Mouse (Mus musculus): Measurements from ENCODE around the gene Pygo2. TPM values are rescaled to one million over a fixed set of nuclear protein-coding genes. Genes with fewer than 3 reads are reported as not detected.
A peak's percentile ranks its signal among the peaks of the same experiment; 100 is the strongest.

The Pygo2 gene
- total and polyA plus RNA-seq, 3 experiments = 21.9 to 40.8 (median 29.7) TPM

DNA sequence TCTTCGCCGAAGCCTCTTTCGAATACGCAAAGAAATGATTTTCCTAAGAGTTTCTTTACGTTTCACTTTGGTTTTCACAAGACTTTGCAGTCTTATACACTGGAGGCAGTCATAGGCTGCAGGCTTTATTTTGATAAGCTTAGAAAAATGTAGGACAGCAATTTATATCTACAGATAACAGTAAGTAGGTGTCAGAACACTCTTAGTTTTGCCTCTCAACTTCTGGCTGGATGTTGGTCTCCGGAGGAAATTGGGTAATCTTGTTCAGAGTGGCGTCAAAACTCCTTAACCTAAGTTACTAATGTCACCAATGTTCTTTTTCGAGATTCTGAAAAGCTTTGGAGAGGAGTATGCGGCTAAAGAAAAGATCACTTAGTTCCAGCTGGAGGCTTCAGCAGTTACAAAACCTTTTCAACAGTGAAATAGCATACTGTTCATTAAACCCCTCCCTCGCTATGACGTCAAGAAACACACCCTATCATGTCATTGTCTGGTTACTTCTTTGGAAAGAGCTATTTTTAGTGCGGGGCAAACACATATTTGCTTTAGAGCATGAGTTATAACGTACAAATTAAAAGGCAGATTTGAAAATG is 28.5 kb downstream of the Pygo2 start:
- TF ChIP-seq MXI1 (IDR thresholded peaks at IDR 0.05; ENCODE audit: low read depth, low read length) (no peak), JUND (conservative IDR thresholded peaks at IDR 0.05; ENCODE audit: low read depth, low read length) (no peak), GABPA (IDR thresholded peaks at IDR 0.05; ENCODE audit: insufficient replicate concordance, low read depth, low read length) (0 out of 2 replicates have a peak, but pooled peaks have one; percentile 24), USF1 (IDR thresholded peaks at IDR 0.05; ENCODE audit: low read depth, low read length) (no peak), ZC3H11A (IDR thresholded peaks at IDR 0.05; ENCODE audit: low read depth, low read length) (no peak), CHD2 (IDR thresholded peaks at IDR 0.05; ENCODE audit: low read length) (no peak), ZNF384 (IDR thresholded peaks at IDR 0.05; ENCODE audit: low read depth, low read length) (no peak), POLR2A (IDR thresholded peaks at IDR 0.05; ENCODE audit: low read depth, low read length) (no peak), MEF2A (IDR thresholded peaks at IDR 0.05; ENCODE audit: borderline replicate concordance, low read depth, low read length) (peak; percentile 54; the same call in 1 of the 2 replicates), JUN (IDR thresholded peaks at IDR 0.05; ENCODE audit: insufficient read depth, low read depth, low read length) (no peak), TBP (conservative IDR thresholded peaks at IDR 0.05; ENCODE audit: low read depth, low read length) (no peak; the same call in 1 of the 2 replicates), NELFE (IDR thresholded peaks at IDR 0.05; ENCODE audit: low read depth, low read length) (no peak), KAT2A (IDR thresholded peaks at IDR 0.05; ENCODE audit: insufficient replicate concordance, low read length) (no peak), E2F4 (IDR thresholded peaks at IDR 0.05; ENCODE audit: insufficient replicate concordance, low read depth, low read length) (no peak)
- Histone ChIP-seq H3K79me2 (replicated peaks; ENCODE audit: control insufficient read depth, extremely low read depth, insufficient read depth, poor library complexity, severe bottlenecking) (no peaks in the 10 kb centered on the region), H3K9ac (ENCODE audit: insufficient read depth, low read depth) (no peak overlapping the region), H3K27ac (ENCODE audit: insufficient read depth, low read depth) (no peak overlapping the region), H3K9me3 (replicated peaks; ENCODE audit: low read length) (peaks cover 3% of the 10 kb centered on the region), H3K4me3 (replicated peaks in 1 of 3; ENCODE audit: low read depth in 2 of 3, low read length in 2 of 3, poor library complexity in 1 of 3) (peak overlapping the region in 2 of 3 experiments; percentile 18 to 73), H3K4me2 (ENCODE audit: insufficient read depth, low read depth, poor library complexity, severe bottlenecking) (no peak overlapping the region), H3K4me1 (ENCODE audit: control insufficient read depth in 1 of 2, insufficient read depth in 2 of 2) (peaks cover 5 to 28% of the 10 kb centered on the region in 2 experiments; a peak in 2 of 4 replicates), H3K27me3 (replicated peaks) (no peaks in the 10 kb centered on the region), H3K36me3 (replicated peaks in 1 of 2; ENCODE audit: control insufficient read depth in 1 of 2, insufficient read depth in 1 of 2, low read length in 1 of 2) (peaks cover 0 to 17% of the 10 kb centered on the region in 2 experiments)
- dilution Hi-C loops (cut with MboI; ENCODE audit: extremely low pct_ligation_motif_present, extremely low pct_unique_long_range_greater_than_20kb, low sequenced_read_pairs) = no loop called here
- in situ Hi-C loops (cut with MboI; ENCODE audit: low pct_ligation_motif_present, low pct_unique_long_range_greater_than_20kb, low sequenced_read_pairs) = no loop called here
- no peak for DNase-seq (ENCODE audit: extremely low read depth)

DNA sequence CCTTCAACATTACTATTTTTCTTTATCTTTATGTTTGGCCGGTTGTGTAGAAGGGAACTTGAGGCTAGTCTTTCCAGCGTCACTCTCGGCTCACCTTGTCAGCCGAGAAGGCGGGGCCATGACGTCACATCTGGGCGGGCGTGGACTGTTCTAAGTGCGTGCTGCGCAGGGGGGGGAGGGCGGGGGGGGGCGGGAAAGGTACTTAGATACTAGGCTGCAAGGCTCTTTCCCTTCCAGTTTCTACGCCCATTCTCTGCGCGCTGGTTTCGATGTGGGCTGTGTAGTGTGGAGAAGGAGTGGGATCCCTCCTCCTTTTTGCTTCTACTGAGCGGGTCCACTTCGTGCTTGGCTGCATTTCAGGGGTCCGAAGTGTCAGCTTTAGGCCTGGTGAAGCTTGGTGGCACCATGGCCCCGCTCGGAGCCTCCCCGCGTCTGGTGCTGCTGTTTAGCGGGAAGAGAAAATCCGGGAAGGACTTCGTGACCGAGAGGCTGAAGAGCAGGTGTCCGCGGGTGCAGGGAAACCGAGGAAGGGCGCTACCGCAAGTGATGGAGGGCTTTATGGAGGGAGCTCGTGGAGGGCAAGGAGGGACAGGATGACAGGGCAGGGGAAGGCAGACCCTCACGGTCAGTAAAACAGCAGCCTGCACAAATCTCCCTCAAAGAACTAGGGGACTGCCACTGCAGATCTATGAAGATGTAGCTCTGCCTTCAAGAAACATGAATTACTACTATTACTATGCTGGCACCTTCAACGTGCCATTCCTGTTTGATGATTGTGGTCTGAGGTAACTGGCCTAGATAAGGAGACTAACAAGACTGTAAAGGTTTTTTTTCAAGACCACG is 29.2 kb downstream of the Pygo2 start:
- H3K9me3 ChIP-seq (replicated peaks; ENCODE audit: low read length) = peaks cover 3% of the 10 kb centered on the region
- in situ Hi-C loops (cut with MboI; ENCODE audit: low pct_ligation_motif_present, low pct_unique_long_range_greater_than_20kb, low sequenced_read_pairs) (no loop called here), dilution Hi-C loops (cut with MboI; ENCODE audit: extremely low pct_ligation_motif_present, extremely low pct_unique_long_range_greater_than_20kb, low sequenced_read_pairs) (no loop called here)

More for the DNA sequence above, 29.2 kb downstream of the Pygo2 start:
- DNase-seq (ENCODE audit: extremely low read depth) = peak; percentile 92
- Histone ChIP-seq H3K27ac (ENCODE audit: insufficient read depth, low read depth) (no peak overlapping the region), H3K79me2 (replicated peaks; ENCODE audit: control insufficient read depth, extremely low read depth, insufficient read depth, poor library complexity, severe bottlenecking) (no peaks in the 10 kb centered on the region), H3K4me1 (ENCODE audit: control insufficient read depth in 1 of 2, insufficient read depth in 2 of 2) (peaks cover 5 to 28% of the 10 kb centered on the region in 2 experiments; a peak in 2 of 4 replicates), H3K27me3 (replicated peaks) (no peaks in the 10 kb centered on the region), H3K4me2 (ENCODE audit: insufficient read depth, low read depth, poor library complexity, severe bottlenecking) (peak overlapping the region; percentile 17), H3K9ac (ENCODE audit: insufficient read depth, low read depth) (peak overlapping the region; percentile 48), H3K36me3 (replicated peaks in 1 of 2; ENCODE audit: control insufficient read depth in 1 of 2, insufficient read depth in 1 of 2, low read length in 1 of 2) (peaks cover 0 to 23% of the 10 kb centered on the region in 2 experiments), H3K4me3 (replicated peaks in 1 of 3; ENCODE audit: low read depth in 2 of 3, low read length in 2 of 3, poor library complexity in 1 of 3) (peak overlapping the region; percentile 62 to 78 (median 73))
- TF ChIP-seq NELFE (IDR thresholded peaks at IDR 0.05; ENCODE audit: low read depth, low read length) = peak; percentile 79
- no peak for TF ChIP-seq ZNF384 (IDR thresholded peaks at IDR 0.05; ENCODE audit: low read depth, low read length)
- TF ChIP-seq SIN3A (IDR thresholded peaks at IDR 0.05; ENCODE audit: low read length) = peak; percentile 63; the same call in 1 of the 2 replicates
- peak; percentile 40; the same call in 1 of the 2 replicates for TF ChIP-seq MAX (IDR thresholded peaks at IDR 0.05; ENCODE audit: low read length)
- TF ChIP-seq CHD1 (IDR thresholded peaks at IDR 0.05; ENCODE audit: low read depth, low read length) = peak; percentile 82
- no peak for TF ChIP-seq MAFK (IDR thresholded peaks at IDR 0.05; ENCODE audit: insufficient replicate concordance, low read length)
- no peak for TF ChIP-seq MYC (IDR thresholded peaks at IDR 0.05; ENCODE audit: low read depth, low read length)
- no peak for TF ChIP-seq USF2 (conservative IDR thresholded peaks at IDR 0.05; ENCODE audit: low read depth, low read length)
- TF ChIP-seq POLR2A (IDR thresholded peaks at IDR 0.05; ENCODE audit: low read depth, low read length) = peak; percentile 67
- TF ChIP-seq TCF12 (IDR thresholded peaks at IDR 0.05; ENCODE audit: low read depth, low read length) = peak; percentile 48; the same call in 1 of the 2 replicates
- peak; percentile 38; the same call in 1 of the 2 replicates for TF ChIP-seq HCFC1 (IDR thresholded peaks at IDR 0.05; ENCODE audit: low read depth, low read length)
- 0 out of 2 replicates have a peak, but pooled peaks have one; percentile 52 for TF ChIP-seq TBP (conservative IDR thresholded peaks at IDR 0.05; ENCODE audit: low read depth, low read length)
- TF ChIP-seq CTCF (conservative IDR thresholded peaks at IDR 0.05 in 1 of 2, IDR thresholded peaks at IDR 0.05 in 1 of 2; ENCODE audit: low read depth in 2 of 2, low read length in 2 of 2) = no peak
- 0 out of 2 replicates have a peak, but pooled peaks have one; percentile 28 for TF ChIP-seq RCOR1 (conservative IDR thresholded peaks at IDR 0.05; ENCODE audit: low read depth, low read length)
- 0 out of 2 replicates have a peak, but pooled peaks have one; percentile 43 for TF ChIP-seq NRF1 (IDR thresholded peaks at IDR 0.05; ENCODE audit: low read depth, low read length)
- peak; percentile 76 for TF ChIP-seq MXI1 (IDR thresholded peaks at IDR 0.05; ENCODE audit: low read depth, low read length)
- 0 out of 2 replicates have a peak, but pooled peaks have one; percentile 41 for TF ChIP-seq MAZ (IDR thresholded peaks at IDR 0.05; ENCODE audit: low read depth, low read length)

Measured in CH12.LX (cell line).